Mouse (Mus musculus): Measurements from ENCODE around the gene Ube2g2.
A peak's percentile ranks its signal among the peaks of the same experiment; 100 is the strongest.

Gene Ube2g2

GRCm38 (mm10) chr10:77647461-77647860, 25.4 kb downstream of the Ube2g2 start:
- no peak for DNase-seq

- DNase-seq = no peak
Measured at GRCm38 (mm10) chr10:77647901-77648300, 25.8 kb downstream of the Ube2g2 start.

GRCm38 (mm10) chr10:77652046-77652445, 30.0 kb downstream of the Ube2g2 start:
- DNase-seq = no peak

- DNase-seq = no peak
Measured at GRCm38 (mm10) chr10:77658286-77658994, 36.4 kb downstream of the Ube2g2 start.

GRCm38 (mm10) chr10:77663949-77664665, 42.0 kb downstream of the Ube2g2 start:
- DNase-seq = peak; percentile 22

GRCm38 (mm10) chr10:77666342-77666741, 44.3 kb downstream of the Ube2g2 start:
- no peak for DNase-seq

GRCm38 (mm10) chr10:77667402-77667801, 45.3 kb downstream of the Ube2g2 start:
- DNase-seq = no peak

- DNase-seq = no peak
Measured at GRCm38 (mm10) chr10:77670710-77671109, 48.6 kb downstream of the Ube2g2 start.

GRCm38 (mm10) chr10:77671519-77671918, 49.4 kb downstream of the Ube2g2 start:
- DNase-seq = no peak

GRCm38 (mm10) chr10:77673765-77674164, 51.7 kb downstream of the Ube2g2 start:
- no peak for DNase-seq

- peak; percentile 74 for DNase-seq
Measured at GRCm38 (mm10) chr10:77677562-77677961, 55.5 kb downstream of the Ube2g2 start.

GRCm38 (mm10) chr10:77682994-77683393, 60.9 kb downstream of the Ube2g2 start:
- DNase-seq = no peak

GRCm38 (mm10) chr10:77684181-77684580, 62.1 kb downstream of the Ube2g2 start:
- no peak for DNase-seq

GRCm38 (mm10) chr10:77685895-77686664, 64.0 kb downstream of the Ube2g2 start, which contains the start of gene Tspear:
TSS of gene Tspear (plus strand) at chr10:77686569.
- no peak for DNase-seq

- DNase-seq = no peak
Measured at GRCm38 (mm10) chr10:77687021-77687420, 64.9 kb downstream of the Ube2g2 start.

- peak; percentile 28 for DNase-seq
Measured at GRCm38 (mm10) chr10:77690356-77690807, 68.3 kb downstream of the Ube2g2 start, which contains the start of gene Gm19402. TSS of gene Gm19402 (minus strand) at chr10:77690757.
